12 mouse cellular contexts compared by ENCODE assay signal in genomic region chr11:101974923-101975322, GRCm38 (mm10). TPM values are rescaled to one million over a fixed set of nuclear protein-coding genes. Genes with fewer than 3 reads are reported as not detected.
A peak's percentile ranks its signal among the peaks of the same experiment; 100 is the strongest.
DNase-seq lines count a peak whose midpoint lies in the region; TF ChIP-seq lines count a peak whose summit lies in the region.
"Had no signal": no experiment of that assay in that cellular context is flagged by ENCODE, and none has a peak within 500 bp of the region (broad histone marks: within the 10 kb centered on the region; RNA-seq: fewer than 3 reads in every experiment).

No protein-coding gene starts in this region.

- peak; percentile 40 for DNase-seq in gastrocnemius, postnatal 10 days
- no peak for DNase-seq in gastrocnemius, adult 18-20 months (ENCODE audit: low spot score)
- peak; percentile 47 for DNase-seq in retina, postnatal 1 day
- no peak for DNase-seq in retina, embryonic 14.5 days (ENCODE audit: low spot score)
- DNase-seq in brain, embryonic 14.5 days (ENCODE audit: low read depth) = no peak
- DNase-seq in testis, postnatal 14 days (ENCODE audit: low spot score) = peak; percentile 57
- DNase-seq in T-cell, adult 2 months (ENCODE audit: low spot score) = no peak

- TF ChIP-seq POLR2A in brain, embryonic 14.5 days (IDR thresholded peaks at IDR 0.05; ENCODE audit: borderline replicate concordance, extremely low read depth, insufficient read depth, insufficient read length, poor library complexity, severe bottlenecking) = no peak

- TF ChIP-seq CTCF in brain, embryonic 14.5 days (IDR thresholded peaks at IDR 0.05; ENCODE audit: borderline replicate concordance, extremely low read depth, insufficient read depth, insufficient read length) = peak; percentile 40; the same call in 1 of the 2 replicates

RNA-seq across cellular contexts. Expression of gene Sost, which starts 8.1 kb away (rescaled TPM):
- under 1 TPM in 1 of 2 experiments, not detected in 1; 0.41 TPM for total RNA-seq in gastrocnemius, postnatal 10 days (2021)
- total RNA-seq in gastrocnemius, adult 18-20 months (2021) = not detected
- 0.22 and 0.23 TPM in 2 replicates for polyA plus RNA-seq in brain, embryonic 14.5 days (2012; rRNA removed)
- total RNA-seq: left cerebral cortex, postnatal 10 days; megakaryocyte-erythroid progenitor cell, adult 5-6 weeks had no signal
- polyA plus RNA-seq: intestine, embryonic 14.5 days had no signal

RNA-seq across cellular contexts. Expression of gene Cfap97d1, which starts 9.2 kb away (rescaled TPM):
- total RNA-seq in gastrocnemius, postnatal 10 days (2021) = not detected
- total RNA-seq in gastrocnemius, adult 18-20 months (2021) = not detected
- not detected in 2 replicates for polyA plus RNA-seq in brain, embryonic 14.5 days (2012; rRNA removed)
- total RNA-seq: gastrocnemius, postnatal 4 days; left cerebral cortex, postnatal 10 days; megakaryocyte-erythroid progenitor cell, adult 5-6 weeks had no signal
- polyA plus RNA-seq: embryonic facial prominence, embryonic 12.5 days; intestine, embryonic 14.5 days had no signal

RNA-seq across cellular contexts. Expression of gene Dusp3, which starts 11.9 kb away (rescaled TPM):
- 100 to 1,000 TPM; 122 to 136 TPM for total RNA-seq in gastrocnemius, postnatal 10 days (2021)
- 100 to 1,000 TPM; 153 to 161 TPM for total RNA-seq in gastrocnemius, adult 18-20 months (2021)
- 9.7 and 15.4 TPM in 2 replicates for polyA plus RNA-seq in brain, embryonic 14.5 days (2012; rRNA removed)

RNA-seq across cellular contexts. Expression of gene Mpp3, which starts 53.3 kb away (rescaled TPM):
- total RNA-seq in gastrocnemius, postnatal 10 days (2021) = 10 to 100 TPM; 76.8 to 83.7 TPM
- 10 to 100 TPM; 15.7 to 24.5 TPM for total RNA-seq in gastrocnemius, adult 18-20 months (2021)
- polyA plus RNA-seq in brain, embryonic 14.5 days (2012; rRNA removed) = 50.9 and 55.3 TPM in 2 replicates
- total RNA-seq: megakaryocyte-erythroid progenitor cell, adult 5-6 weeks had no signal

Comparison
In these comparisons a context has a peak if more than half of its experiments do, and no peak if none do; other contexts are left out.
1. DNase-seq: peak in gastrocnemius, postnatal 10 days (single experiment), retina, postnatal 1 day (single experiment) and testis, postnatal 14 days (single experiment); none in gastrocnemius, adult 18-20 months (single experiment), retina, embryonic 14.5 days (single experiment), brain, embryonic 14.5 days (single experiment) and T-cell, adult 2 months (single experiment).